Mouse (Mus musculus) embryonic facial prominence, embryonic 10.5 days (tissue): ENCODE measurements around the gene Hap1. TPM values are rescaled to one million over a fixed set of nuclear protein-coding genes. Genes with fewer than 3 reads are reported as not detected.
"Not testable (repeated sequence)": the region's sequence is repeated elsewhere in the genome, so short reads cannot be mapped to it uniquely, and the experiment has no call there.

Experiments
- DNase-seq: peaks from one replicate; pipeline ENCODE4 v3.0.0-alpha.2; 2017; ENCODE audit warnings: low spot score
- H3K27ac ChIP-seq: fragments of 300-500 bp; sonication (generic); replicated peaks from 2 replicates; pipeline ENCODE4 v1.5.1; 2016; ENCODE audit warnings: mild to moderate bottlenecking
- H3K27me3 ChIP-seq: fragments of 300-500 bp; sonication (generic); replicated peaks from 2 replicates; pipeline ENCODE4 v1.6.1; 2016; ENCODE audit warnings: low read depth, mild to moderate bottlenecking; ENCODE audit not compliant: poor library complexity, severe bottlenecking
- H3K36me3 ChIP-seq: fragments of 300-500 bp; sonication (generic); replicated peaks from 2 replicates; pipeline ENCODE4 v1.6.1; 2016; ENCODE audit warnings: mild to moderate bottlenecking, moderate library complexity
- H3K4me1 ChIP-seq: fragments of 300-500 bp; sonication (generic); 2 replicates; pipeline ENCODE4 v1.6.1; 2016
- H3K4me3 ChIP-seq: fragments of 300-500 bp; sonication (generic); 2 replicates; pipeline ENCODE4 v1.5.1; 2016; ENCODE audit warnings: mild to moderate bottlenecking, moderate library complexity
- H3K9me3 ChIP-seq: fragments of 300-500 bp; sonication (generic); 2 replicates; pipeline ENCODE4 v1.6.1; 2016; ENCODE audit warnings: mild to moderate bottlenecking
- WGBS: fragments of 180-500 bp; shearing (Covaris S2); methylation state at CpG from one replicate; pipeline ENCODE4 v1.1.7; 2016; 5-methylcytosine and 5-hydroxymethylcytosine counted together
- polyA plus RNA-seq: library from polyadenylated mRNA; unstranded; fragments of >200 nt; fragmentation: Nextera tagmentation; extraction: Ambion mirVana; gene quantifications from 2 replicates; pipeline ENCODE4 v1.2.1, GENCODE M21; 2016

Hap1 gene
- polyA plus RNA-seq, 1 experiment from 2014 or later = 14.0 TPM

- peaks cover 12% of the 10 kb centered on the region for H3K4me1 ChIP-seq
- H3K27ac ChIP-seq = no peak overlapping the region
- no peak overlapping the region for H3K4me3 ChIP-seq
- H3K27me3 ChIP-seq = peaks cover 1% of the 10 kb centered on the region; the same call in 1 of the 2 replicates
- no peak for DNase-seq
- peaks cover 43% of the 10 kb centered on the region for H3K36me3 ChIP-seq
- 84% methylated on average over 7 of the region's 7 CpGs for WGBS
- H3K9me3 ChIP-seq = no peaks in the 10 kb centered on the region
Measured at GRCm38 (mm10) chr11:100369145-100369544, 13.2 kb upstream of the Hap1 start.

- Histone ChIP-seq H3K27me3 (peaks cover 37% of the 10 kb centered on the region), H3K27ac (no peak overlapping the region), H3K4me3 (no peak overlapping the region), H3K36me3 (no peaks in the 10 kb centered on the region), H3K9me3 (no peaks in the 10 kb centered on the region), H3K4me1 (peaks cover 14% of the 10 kb centered on the region)
- peak; percentile 78 for DNase-seq
- 19% methylated on average over 12 of the region's 12 CpGs for WGBS
Measured at GRCm38 (mm10) chr11:100362979-100363562, 7.1 kb upstream of the Hap1 start.

- H3K27me3 ChIP-seq = peaks cover 44% of the 10 kb centered on the region
Measured at GRCm38 (mm10) chr11:100362209-100362978, 6.5 kb upstream of the Hap1 start.

GRCm38 (mm10) chr11:100361059-100361458, 5.1 kb upstream of the Hap1 start:
- H3K4me3 ChIP-seq, H3K36me3 ChIP-seq, H3K9me3 ChIP-seq, H3K27ac ChIP-seq, DNase-seq: not testable (repeated sequence)
- 29% methylated on average over 1 of the region's 13 CpGs for WGBS
- peaks cover 20% of the 10 kb centered on the region for H3K4me1 ChIP-seq
- H3K27me3 ChIP-seq = peaks cover 57% of the 10 kb centered on the region

More at GRCm38 (mm10) chr11:100362209-100362978, 6.5 kb upstream of the Hap1 start:
- WGBS = 15% methylated on average over 8 of the region's 8 CpGs
- no peak overlapping the region for H3K4me3 ChIP-seq
- no peaks in the 10 kb centered on the region for H3K9me3 ChIP-seq
- H3K36me3 ChIP-seq = no peaks in the 10 kb centered on the region
- H3K4me1 ChIP-seq = peaks cover 14% of the 10 kb centered on the region
- H3K27ac ChIP-seq = no peak overlapping the region
- peak; percentile 79 for DNase-seq

- 82% methylated on average over 6 of the region's 6 CpGs for WGBS
- H3K27me3 ChIP-seq = peaks cover 66% of the 10 kb centered on the region
- H3K4me1 ChIP-seq = peaks cover 29% of the 10 kb centered on the region
- no peak for DNase-seq
- H3K9me3 ChIP-seq = no peaks in the 10 kb centered on the region
- H3K4me3 ChIP-seq = no peak overlapping the region
- H3K36me3 ChIP-seq = no peaks in the 10 kb centered on the region
- no peak overlapping the region for H3K27ac ChIP-seq
Measured at GRCm38 (mm10) chr11:100360175-100360574, 4.2 kb upstream of the Hap1 start.

- peaks cover 29% of the 10 kb centered on the region for H3K4me1 ChIP-seq
- peaks cover 11% of the 10 kb centered on the region for H3K36me3 ChIP-seq
- H3K9me3 ChIP-seq = no peaks in the 10 kb centered on the region
- H3K4me3 ChIP-seq = no peak overlapping the region
- H3K27ac ChIP-seq = no peak overlapping the region
- peaks cover 83% of the 10 kb centered on the region for H3K27me3 ChIP-seq
- 57% methylated on average over 5 of the region's 5 CpGs for WGBS
- no peak for DNase-seq
Measured at GRCm38 (mm10) chr11:100357408-100357807, 1.5 kb upstream of the Hap1 start.

GRCm38 (mm10) chr11:100356819-100357211, 887 bp upstream of the Hap1 start:
- Histone ChIP-seq H3K4me1 (peaks cover 35% of the 10 kb centered on the region), H3K9me3 (no peaks in the 10 kb centered on the region), H3K27me3 (peaks cover 86% of the 10 kb centered on the region), H3K4me3 (peak overlapping the region; percentile 77), H3K27ac (no peak overlapping the region; the same call in 1 of the 2 replicates), H3K36me3 (peaks cover 13% of the 10 kb centered on the region)
- DNase-seq = no peak
- 23% methylated on average over 9 of the region's 9 CpGs for WGBS

GRCm38 (mm10) chr11:100355151-100355951, 577 bp downstream of the Hap1 start:
- peak; percentile 52 for DNase-seq
- peak overlapping the region; percentile 84 for H3K27ac ChIP-seq
- peaks cover 21% of the 10 kb centered on the region for H3K36me3 ChIP-seq
- H3K27me3 ChIP-seq = peaks cover 91% of the 10 kb centered on the region
- H3K4me3 ChIP-seq = peak overlapping the region; percentile 77
- H3K9me3 ChIP-seq = no peaks in the 10 kb centered on the region
- H3K4me1 ChIP-seq = peaks cover 39% of the 10 kb centered on the region
- under 1% methylated on average over 54 of the region's 54 CpGs for WGBS

- peak; percentile 48 for DNase-seq
- H3K27ac ChIP-seq = no peak overlapping the region
- 31% methylated on average over 10 of the region's 10 CpGs for WGBS
- H3K4me3 ChIP-seq = no peak overlapping the region
- peaks cover 40% of the 10 kb centered on the region for H3K4me1 ChIP-seq
- no peaks in the 10 kb centered on the region for H3K9me3 ChIP-seq
- H3K27me3 ChIP-seq = peaks cover 64% of the 10 kb centered on the region
- H3K36me3 ChIP-seq = peaks cover 21% of the 10 kb centered on the region
Measured at GRCm38 (mm10) chr11:100352076-100352857, 3.7 kb downstream of the Hap1 start.

GRCm38 (mm10) chr11:100344269-100344668, 11.7 kb downstream of the Hap1 start:
- 90% methylated on average over 10 of the region's 10 CpGs for WGBS
- Histone ChIP-seq H3K4me1 (0 out of 2 replicates have a peak, but pooled peaks cover 4% of the 10 kb centered on the region), H3K4me3 (no peak overlapping the region), H3K9me3 (no peaks in the 10 kb centered on the region), H3K36me3 (no peaks in the 10 kb centered on the region), H3K27ac (no peak overlapping the region), H3K27me3 (0 out of 2 replicates have a peak, but pooled peaks cover 4% of the 10 kb centered on the region)
- DNase-seq = no peak

- H3K9me3 ChIP-seq = no peaks in the 10 kb centered on the region
- 82% methylated on average over 3 of the region's 3 CpGs for WGBS
- peaks cover 26% of the 10 kb centered on the region for H3K4me1 ChIP-seq
- no peak overlapping the region for H3K4me3 ChIP-seq
- H3K27ac ChIP-seq = no peak overlapping the region
- no peaks in the 10 kb centered on the region for H3K36me3 ChIP-seq
- peak; percentile 41 for DNase-seq
- H3K27me3 ChIP-seq = no peaks in the 10 kb centered on the region
Measured at GRCm38 (mm10) chr11:100335731-100336130, 20.2 kb downstream of the Hap1 start.

GRCm38 (mm10) chr11:100333944-100334457, 21.9 kb downstream of the Hap1 start, which contains the start of gene Gast:
Gast (plus strand) TSS chr11:100334407.
- Histone ChIP-seq H3K27me3 (no peaks in the 10 kb centered on the region), H3K9me3 (no peaks in the 10 kb centered on the region), H3K4me1 (peaks cover 35% of the 10 kb centered on the region), H3K36me3 (no peaks in the 10 kb centered on the region), H3K27ac (no peak within 1 kb of the TSS), H3K4me3 (no peak within 1 kb of the TSS)
- no peak for DNase-seq
- WGBS = 85% methylated on average over 6 of the region's 6 CpGs
